Mouse (Mus musculus): ENCODE results near the gene Gabra2. TPM values are rescaled to one million over a fixed set of nuclear protein-coding genes. Genes with fewer than 3 reads are reported as not detected.

The Gabra2 gene
- total RNA-seq, 1 experiment from 2014 or later, result not detected

GRCm38 (mm10) chr5:70990891-70991290 lies 104.8 kb downstream of the Gabra2 start:
- no peak for ATAC-seq (replicated peaks; ENCODE audit: insufficient number of reproducible peaks, low FRiP score, low TSS enrichment, poor library complexity, severe bottlenecking)

Measured in monocyte, adult 5-6 weeks (primary cell).